Mouse (Mus musculus) cerebellum, adult 2 months (tissue): ENCODE measurements at regions not wholly inside any gene's neighbourhood (a gene's known extent, or its start where the extent isn't known, plus 50 kb on each side); places are given as distances from the start of the nearest gene placed in this dataset.

Source experiments
- CTCF ChIP-seq: fragments of 200-500 bp; IDR thresholded peaks from 2 replicates; pipeline ENCODE4 v1.5.1; 2011; ENCODE audit warnings: low read depth, mild to moderate bottlenecking, control low read depth, low read length, moderate library complexity, borderline replicate concordance; ENCODE audit not compliant: insufficient read depth
- POLR2A ChIP-seq: fragments of 200-500 bp; IDR thresholded peaks from 2 replicates; pipeline ENCODE4 v1.6.1; 2011; ENCODE audit warnings: low read length, control low read depth, borderline replicate concordance; ENCODE audit not compliant: insufficient read depth

- no peak for TF ChIP-seq CTCF
- TF ChIP-seq POLR2A, result no peak
Measured at GRCm38 (mm10) chr9:83239097-83239496, 92.6 kb upstream of the Hmgn3 start.
